Mouse (Mus musculus): ENCODE data around the gene Olfr896-ps1. TPM values are rescaled to one million over a fixed set of nuclear protein-coding genes. Genes with fewer than 3 reads are reported as not detected.

Olfr896-ps1 gene
- not detected for total RNA-seq (2021)
- long read RNA-seq, experiment 1, result 0 reads
- long read RNA-seq, experiment 2, result 0 reads

DNA sequence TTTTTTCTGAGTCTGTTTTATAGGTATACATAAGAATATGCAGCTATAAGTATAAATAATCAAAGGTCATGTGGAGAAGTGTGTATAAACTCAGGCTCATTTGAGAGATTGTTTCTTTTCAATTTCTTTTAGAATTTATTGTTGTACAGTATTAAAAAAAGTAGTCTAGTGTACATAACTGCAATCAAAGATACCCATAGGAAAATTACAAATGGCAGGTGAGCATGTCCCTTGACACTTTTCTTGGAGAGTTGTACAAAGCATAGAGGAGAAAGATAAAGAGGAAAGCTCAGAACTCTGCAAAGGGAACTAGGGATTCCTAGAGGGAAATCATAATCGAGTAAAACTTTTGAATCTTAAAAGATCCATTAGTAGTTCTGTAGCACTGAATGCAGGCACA, at the start of gene Olfr896-ps1:
Olfr896-ps1 (plus strand) TSS at position 301 of the 400 bp plus-strand sequence.
- no peak for DNase-seq (ENCODE audit: low spot score in 2 of 2)

DNA sequence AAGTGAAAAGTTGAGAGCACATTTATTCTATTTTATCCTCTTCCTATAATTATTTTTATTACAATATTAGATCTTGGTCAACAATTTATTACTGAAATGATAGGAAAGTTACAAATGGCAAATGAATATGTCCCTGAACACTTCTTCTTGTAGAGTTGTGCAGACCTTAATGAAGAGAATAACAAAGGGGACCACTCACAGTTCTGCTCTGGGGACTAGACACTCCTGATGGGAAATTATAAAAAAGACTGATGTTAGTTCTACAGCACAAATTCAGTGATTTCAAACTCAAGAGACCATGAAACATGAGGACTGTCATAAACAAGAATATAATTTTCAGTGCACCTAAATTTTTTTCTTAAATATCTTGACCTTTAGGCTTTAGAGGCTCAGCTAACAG, 38.4 kb upstream of the Olfr896-ps1 start, which contains the start of gene Olfr143:
Olfr143 (plus strand) TSS at position 301 of the 400 bp plus-strand sequence.
- DNase-seq (ENCODE audit: low spot score in 2 of 2), result no peak

DNA sequence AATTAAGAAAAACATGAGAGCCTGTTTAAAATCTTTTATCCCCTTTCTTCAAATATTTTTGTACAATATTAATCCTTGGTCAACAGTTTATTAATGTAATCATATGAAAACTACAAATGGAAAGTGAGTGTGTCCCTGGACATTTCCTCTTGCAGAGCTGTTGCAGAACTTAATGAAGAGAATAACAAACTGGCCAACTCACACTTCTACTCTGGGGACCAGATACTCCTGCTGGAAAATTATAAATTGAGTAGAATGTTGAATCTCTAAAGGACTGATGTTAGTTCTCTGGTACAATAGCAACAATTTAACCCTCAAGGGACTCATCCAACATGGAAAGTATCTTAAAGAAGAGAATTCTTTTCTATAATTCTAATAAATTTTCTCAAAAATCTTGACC, 23.4 kb upstream of the Olfr896-ps1 start, which contains the start of gene Olfr895:
Olfr895 (plus strand) TSS at position 301 of the 400 bp plus-strand sequence.
- no peak for DNase-seq (ENCODE audit: low spot score in 2 of 2)

DNA sequence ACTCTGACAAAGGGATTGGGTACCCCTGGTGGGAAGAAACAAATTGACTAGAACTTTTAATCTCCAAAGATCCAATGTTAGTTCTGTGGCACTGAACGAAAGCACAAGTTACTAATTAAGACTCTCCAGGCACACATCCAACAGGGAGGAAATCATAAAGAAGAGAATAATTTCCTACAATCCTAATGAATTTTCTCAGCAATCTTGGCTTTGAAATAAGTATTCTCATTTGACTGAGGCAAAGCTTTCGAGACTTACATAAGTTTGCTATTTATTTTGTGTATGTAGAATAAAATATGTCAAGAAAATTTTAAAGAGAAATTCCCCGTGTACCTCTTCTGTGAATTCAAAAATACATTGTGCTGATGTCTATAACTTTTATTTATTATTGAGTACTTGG, 37.9 kb downstream of the Olfr896-ps1 start, which contains the start of gene Olfr25:
Olfr25 (plus strand) TSS at position 301 of the 400 bp plus-strand sequence.
- DNase-seq (ENCODE audit: low spot score in 2 of 2), result no peak

Other genes with a start within 250 kb of the Olfr896-ps1 start
- gene Olfr884, start 244.6 kb upstream of the Olfr896-ps1 start, total RNA-seq (2021), result not detected
- gene Olfr885, start 229.8 kb upstream of the Olfr896-ps1 start, total RNA-seq (2021), result not detected
- not detected for gene Olfr887, start 207.0 kb upstream of the Olfr896-ps1 start, total RNA-seq (2021)
- not detected for gene Olfr888, start 183.0 kb upstream of the Olfr896-ps1 start, total RNA-seq (2021)
- gene Olfr889, start 175.9 kb upstream of the Olfr896-ps1 start, total RNA-seq (2021), result not detected
- gene Olfr890, start 148.6 kb upstream of the Olfr896-ps1 start, total RNA-seq (2021), result not detected
- gene Olfr891, start 110.3 kb upstream of the Olfr896-ps1 start, total RNA-seq (2021), result not detected
- not detected for gene Olfr893, start 82.7 kb upstream of the Olfr896-ps1 start, total RNA-seq (2021)
- gene Olfr894, start 73.1 kb upstream of the Olfr896-ps1 start, total RNA-seq (2021), result not detected
- gene Olfr143, start 38.3 kb upstream of the Olfr896-ps1 start, total RNA-seq (2021), result not detected
- not detected for gene Olfr895, start 23.3 kb upstream of the Olfr896-ps1 start, total RNA-seq (2021)
- gene Olfr25, start 38.0 kb downstream of the Olfr896-ps1 start, total RNA-seq (2021), result not detected
- not detected for gene Olfr898, start 57.3 kb downstream of the Olfr896-ps1 start, total RNA-seq (2021)
- gene Olfr250, start 75.8 kb downstream of the Olfr896-ps1 start, total RNA-seq (2021), result not detected
- not detected for gene Olfr251, start 86.0 kb downstream of the Olfr896-ps1 start, total RNA-seq (2021)
- not detected for gene Olfr147, start 110.6 kb downstream of the Olfr896-ps1 start, total RNA-seq (2021)
- not detected for gene Olfr901, start 138.3 kb downstream of the Olfr896-ps1 start, total RNA-seq (2021)
- gene Olfr902, start 156.5 kb downstream of the Olfr896-ps1 start, total RNA-seq (2021), result not detected
- not detected for gene Olfr904, start 172.0 kb downstream of the Olfr896-ps1 start, total RNA-seq (2021)
- gene Olfr905, start 180.0 kb downstream of the Olfr896-ps1 start, total RNA-seq (2021), result under 1 TPM in 1 of 2 experiments, not detected in 1; 0.07 TPM
- not detected for gene Olfr906, start 196.0 kb downstream of the Olfr896-ps1 start, total RNA-seq (2021)
- gene Olfr907, start 204.7 kb downstream of the Olfr896-ps1 start, total RNA-seq (2021), result not detected
- gene Olfr911-ps1, start 230.5 kb downstream of the Olfr896-ps1 start, total RNA-seq (2021), result not detected
- not detected for gene Olfr910, start 246.7 kb downstream of the Olfr896-ps1 start, total RNA-seq (2021)